Mouse (Mus musculus) C2C12 (cell line): ENCODE results near the gene Paics.

Experiments used
- CEBPB ChIP-seq: IDR thresholded peaks from one replicate; pipeline ENCODE4 v1.6.1; 2011; ENCODE audit warnings: low read depth, mild to moderate bottlenecking, control low read depth, moderate library complexity
- CTCF ChIP-seq: IDR thresholded peaks from one replicate; pipeline ENCODE4 v1.5.1; 2011; ENCODE audit not compliant: control insufficient read depth, insufficient read depth, insufficient read length
- FOSL1 ChIP-seq: IDR thresholded peaks from one replicate; pipeline ENCODE4 v1.8.0; 2011; ENCODE audit warnings: mild to moderate bottlenecking, low read length; ENCODE audit not compliant: poor library complexity, insufficient read depth, severe bottlenecking
- MAX ChIP-seq: IDR thresholded peaks from one replicate; pipeline ENCODE4 v1.6.1; 2011; ENCODE audit warnings: mild to moderate bottlenecking, control low read depth

GRCm38 (mm10) chr5:76910807-76911206 is 40.3 kb upstream of the Paics start:
- TF ChIP-seq CTCF (no peak), CEBPB (no peak), FOSL1 (no peak), MAX (no peak)
